Mouse (Mus musculus) olfactory bulb, adult 2 months (tissue): ENCODE measurements around the gene Mical1.

Experiments used
- CTCF ChIP-seq: fragments of 200-500 bp; IDR thresholded peaks from 2 replicates; pipeline ENCODE4 v1.5.1; 2012; ENCODE audit warnings: low read depth, mild to moderate bottlenecking, low read length, moderate library complexity; ENCODE audit not compliant: insufficient read depth
- POLR2A ChIP-seq: fragments of 200-500 bp; IDR thresholded peaks from 2 replicates; pipeline ENCODE4 v1.6.1; 2012; ENCODE audit warnings: mild to moderate bottlenecking, low read depth, low read length, moderate library complexity; ENCODE audit not compliant: insufficient read depth

- TF ChIP-seq CTCF (no peak), POLR2A (no peak)
Observed at GRCm38 (mm10) chr10:41461057-41461722, 14.9 kb upstream of the Mical1 start.
